Mouse (Mus musculus) lung, adult 2 months (tissue): ENCODE data around the gene Vps13d.

Source experiments
- CTCF ChIP-seq: fragments of 200-500 bp; IDR thresholded peaks from 2 replicates; pipeline ENCODE4 v1.5.1; 2011; ENCODE audit warnings: mild to moderate bottlenecking, low read length, control low read depth; ENCODE audit not compliant: insufficient read depth
- POLR2A ChIP-seq: fragments of 200-500 bp; IDR thresholded peaks from 2 replicates; pipeline ENCODE4 v1.6.1; 2011; ENCODE audit warnings: low read depth, mild to moderate bottlenecking, control low read depth, low read length, borderline replicate concordance; ENCODE audit errors: extremely low read depth

DNA sequence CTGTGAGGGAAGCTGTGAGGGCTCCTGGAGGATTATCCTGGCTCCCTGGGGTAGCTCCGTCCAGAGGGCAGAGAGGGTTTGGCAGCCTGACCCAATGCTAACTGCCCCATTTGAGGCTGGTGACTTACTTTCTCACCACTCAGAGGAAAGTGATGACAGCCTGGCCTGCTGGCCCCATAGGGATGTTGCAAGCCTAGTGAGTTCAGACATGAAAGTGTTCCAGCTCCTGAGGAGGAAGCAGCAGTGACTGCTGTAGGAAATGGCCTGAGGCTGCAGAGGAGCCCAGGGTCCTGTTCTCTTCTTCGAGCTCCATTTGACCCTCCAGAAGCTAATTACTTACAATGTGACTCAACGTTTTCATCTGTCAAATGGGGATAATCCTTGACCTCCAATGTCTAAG is 157.8 kb downstream of the Vps13d start:
- TF ChIP-seq POLR2A (no peak), CTCF (no peak)
